Mouse (Mus musculus) adrenal gland, adult (tissue): ENCODE measurements around the gene Jak3.

Experiments used
- DNase-seq, 2 experiments: peaks; one replicate each; pipeline ENCODE4 v3.0.0; 2022 to 2023; ENCODE audit warnings: low spot score in 1 of 2; ENCODE audit not compliant: inconsistent age in 2 of 2

The Jak3 gene

GRCm38 (mm10) chr8:71665331-71666130 is 10.6 kb upstream of the Jak3 start:
- peak; percentile 58 to 80 for DNase-seq

- DNase-seq: no peak
Observed at GRCm38 (mm10) chr8:71666855-71667254, 9.2 kb upstream of the Jak3 start.

GRCm38 (mm10) chr8:71667256-71667655 is 8.8 kb upstream of the Jak3 start:
- DNase-seq: no peak

- DNase-seq: peak in 1 of 2 experiments; percentile 64
Observed at GRCm38 (mm10) chr8:71668220-71668975, 7.7 kb upstream of the Jak3 start.

- DNase-seq: no peak
Observed at GRCm38 (mm10) chr8:71670198-71670597, 5.9 kb upstream of the Jak3 start.

- peak in 1 of 2 experiments; percentile 61 for DNase-seq
Observed at GRCm38 (mm10) chr8:71670621-71671548, 5.2 kb upstream of the Jak3 start.

- DNase-seq: peak; percentile 91 to 96
Observed at GRCm38 (mm10) chr8:71671549-71671965, 4.5 kb upstream of the Jak3 start, which contains the start of gene Unc13a. Unc13a (minus strand) TSS chr8:71671757.

GRCm38 (mm10) chr8:71672168-71672735 is 3.8 kb upstream of the Jak3 start:
- no peak for DNase-seq

GRCm38 (mm10) chr8:71674071-71674470 is 2.0 kb upstream of the Jak3 start:
- no peak for DNase-seq

GRCm38 (mm10) chr8:71675456-71676019 is 558 bp upstream of the Jak3 start:
- DNase-seq: no peak

GRCm38 (mm10) chr8:71676803-71677202 is 707 bp downstream of the Jak3 start:
- no peak for DNase-seq

GRCm38 (mm10) chr8:71677555-71677954 is 1.5 kb downstream of the Jak3 start:
- DNase-seq: peak in 1 of 2 experiments; percentile 60

GRCm38 (mm10) chr8:71678216-71678615 is 2.1 kb downstream of the Jak3 start:
- DNase-seq: no peak

- DNase-seq: no peak
Observed at GRCm38 (mm10) chr8:71679116-71679515, 3.0 kb downstream of the Jak3 start.

GRCm38 (mm10) chr8:71679550-71680168 is 3.6 kb downstream of the Jak3 start:
- DNase-seq: no peak

GRCm38 (mm10) chr8:71680471-71680870 is 4.4 kb downstream of the Jak3 start:
- peak in 1 of 2 experiments; percentile 50 for DNase-seq

- peak in 1 of 2 experiments; percentile 12 for DNase-seq
Observed at GRCm38 (mm10) chr8:71681369-71681915, 5.3 kb downstream of the Jak3 start.

- no peak for DNase-seq
Observed at GRCm38 (mm10) chr8:71682832-71683231, 6.7 kb downstream of the Jak3 start.

GRCm38 (mm10) chr8:71684701-71685100 is 8.6 kb downstream of the Jak3 start:
- DNase-seq: no peak

GRCm38 (mm10) chr8:71685573-71685972 is 9.5 kb downstream of the Jak3 start:
- DNase-seq: no peak
